24 mouse cellular contexts compared by ENCODE assay signal in the genomic region with DNA sequence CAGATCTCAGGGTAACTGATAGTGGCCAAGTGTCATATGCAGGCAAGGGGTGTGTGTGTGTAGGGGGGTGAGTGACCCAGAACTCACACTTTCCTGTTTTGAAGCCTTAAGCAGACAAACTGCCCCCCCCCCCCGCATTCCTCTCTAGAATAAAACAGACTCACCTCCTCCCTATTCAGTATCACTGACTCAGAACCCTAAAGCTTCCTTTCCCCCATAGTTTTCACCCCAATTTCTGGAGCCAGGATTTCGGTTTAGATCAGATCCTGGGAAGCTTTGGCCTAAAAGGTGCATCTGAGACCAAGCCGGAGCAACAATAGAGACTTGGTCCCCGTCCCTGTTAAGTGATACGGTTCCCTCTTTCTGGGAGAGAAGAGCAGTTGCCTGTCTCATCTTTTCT. TPM values are rescaled to one million over a fixed set of nuclear protein-coding genes. Genes with fewer than 3 reads are reported as not detected.
"Had no signal": no experiment of that assay in that cellular context is flagged by ENCODE, and none has a peak within 500 bp of the region (broad histone marks: within the 10 kb centered on the region; RNA-seq: fewer than 3 reads in every experiment).

No protein-coding gene starts in this region.

- DNase-seq: liver, postnatal 0 days; lung, adult 2 months; lung, postnatal 14 days; lung, postnatal 36 days; right cerebral cortex, postnatal 14 days; thymus, adult 2 months; thymus, postnatal 25 days; thymus, postnatal 4 days had no signal

- H3K4me3 ChIP-seq: liver, embryonic 15.5 days; megakaryocyte, embryonic 14.5 days; neural tube, embryonic 12.5 days had no signal

- H3K36me3 ChIP-seq: liver, embryonic 15.5 days; lung, embryonic 15.5 days; neural tube, embryonic 12.5 days; stomach, embryonic 15.5 days had no signal

- H3K9me3 ChIP-seq: liver, embryonic 15.5 days; lung, embryonic 15.5 days; megakaryocyte, embryonic 14.5 days; neural tube, embryonic 12.5 days; stomach, embryonic 15.5 days had no signal

- ATAC-seq: liver, postnatal 0 days; lung, postnatal 0 days; midbrain, embryonic 16.5 days had no signal

- H3K9ac ChIP-seq: liver, embryonic 15.5 days; liver, postnatal 0 days; lung, embryonic 15.5 days; neural tube, embryonic 12.5 days; stomach, embryonic 15.5 days had no signal

- H3K27ac ChIP-seq: liver, embryonic 15.5 days; lung, embryonic 15.5 days; macrophage; neural tube, embryonic 12.5 days; stomach, embryonic 15.5 days; stomach, postnatal 0 days had no signal

RNA-seq across cellular contexts. Expression of gene Fev, which starts 1.8 kb away (rescaled TPM):
- total RNA-seq: megakaryocyte progenitor cell, adult 5-6 weeks; monocyte, adult 5-6 weeks; neutrophil, adult 5-6 weeks had no signal
- polyA plus RNA-seq: lung, adult 2 months; lung, embryonic 15.5 days; lung, postnatal 0 days; macrophage; neural tube, embryonic 12.5 days; neural tube, embryonic 14.5 days; urinary bladder, adult 2 months had no signal

RNA-seq across cellular contexts. Expression of gene Cryba2, which starts 9.5 kb away (rescaled TPM):
- total RNA-seq: megakaryocyte progenitor cell, adult 5-6 weeks; monocyte, adult 5-6 weeks; neutrophil, adult 5-6 weeks had no signal
- polyA plus RNA-seq: liver, embryonic 15.5 days; liver, postnatal 0 days; lung, adult 2 months; lung, embryonic 15.5 days; lung, postnatal 0 days; macrophage; midbrain, embryonic 14.5 days; neural tube, embryonic 12.5 days; spleen, adult 2 months; urinary bladder, adult 2 months had no signal

RNA-seq across cellular contexts. Expression of gene Cdk5r2, which starts 28.7 kb away (rescaled TPM):
- total RNA-seq: megakaryocyte progenitor cell, adult 5-6 weeks; monocyte, adult 5-6 weeks; neutrophil, adult 5-6 weeks had no signal
- polyA plus RNA-seq: liver, embryonic 15.5 days; liver, postnatal 0 days; lung, embryonic 15.5 days; lung, postnatal 0 days; macrophage; spleen, adult 2 months had no signal

RNA-seq across cellular contexts. Expression of gene Cfap65, which starts 52.0 kb away (rescaled TPM):
- total RNA-seq: megakaryocyte progenitor cell, adult 5-6 weeks; monocyte, adult 5-6 weeks; neutrophil, adult 5-6 weeks had no signal
- polyA plus RNA-seq: liver, embryonic 15.5 days; liver, postnatal 0 days; macrophage; spleen, adult 2 months; stomach, postnatal 0 days; urinary bladder, adult 2 months had no signal
